ENCODE assay signal across 8 mouse cellular contexts in genomic region chr12:21265946-21266783, GRCm38 (mm10). TPM values are rescaled to one million over a fixed set of nuclear protein-coding genes. Genes with fewer than 3 reads are reported as not detected.
DNase-seq lines count a peak whose midpoint lies in the region; ATAC-seq lines count a peak whose summit lies in the region.

No protein-coding gene starts in this region.

- H3K27me3 ChIP-seq in hindbrain, embryonic 10.5 days (ENCODE audit: insufficient read depth, poor library complexity, severe bottlenecking), result no peaks in the 10 kb centered on the region

- H3K4me1 ChIP-seq in hindbrain, embryonic 10.5 days (replicated peaks), result no peaks in the 10 kb centered on the region

- H3K4me3 ChIP-seq in hindbrain, embryonic 10.5 days, result no peak overlapping the region

- ATAC-seq in neutrophil, adult 5-6 weeks (ENCODE audit: extremely low read depth, insufficient number of reproducible peaks, low FRiP score, poor library complexity, severe bottlenecking), result peak; percentile 30; the same call in 1 of the 2 replicates

- DNase-seq in MN1 (ENCODE audit: low spot score), result peak; percentile 77
- peak; percentile 52 for DNase-seq in cerebellum, adult 8-10 months
- DNase-seq in frontal cortex, adult 2 months (ENCODE audit: extremely low spot score in 1 of 2, low spot score in 1 of 2), result peak; percentile 53 to 80
- peak; percentile 51 for DNase-seq in hindbrain, embryonic 10.5 days (ENCODE audit: low spot score)
- peak; percentile 67 for DNase-seq in layer of hippocampus, adult 8-10 months (ENCODE audit: low spot score in 2 of 2)
- peak; percentile 55 to 75 for DNase-seq in lung, adult 18-20 months
- no peak for DNase-seq in c-Kit-positive CD71-positive TER-119-positive erythroid progenitor cells, embryonic 14.5 days (ENCODE audit: low spot score)

- peaks cover 98% of the 10 kb centered on the region for H3K36me3 ChIP-seq in hindbrain, embryonic 10.5 days

- H3K9me3 ChIP-seq in hindbrain, embryonic 10.5 days, result no peaks in the 10 kb centered on the region

- H3K27ac ChIP-seq in hindbrain, embryonic 10.5 days, result no peak overlapping the region

- 78% methylated on average over 14 of the region's 14 CpGs for whole genome bisulfite sequencing in hindbrain, embryonic 10.5 days

RNA-seq across cellular contexts. Expression of gene Cpsf3, which starts 19.0 kb away (rescaled TPM):
- 66.2 and 74.1 TPM in 2 replicates for polyA plus RNA-seq in frontal cortex, adult 2 months (2012; rRNA removed)
- polyA plus RNA-seq in hindbrain, embryonic 10.5 days (2016; fragmentation: Nextera tagmentation; extraction: Ambion mirVana), result 122 and 139 TPM in 2 replicates
- 10 to 100 TPM; 52.5 to 62.6 (median 56.5) TPM for total RNA-seq in layer of hippocampus, adult 8-10 months (2022)
- total RNA-seq in neutrophil, adult 5-6 weeks (2017), result 112 and 118 TPM in 2 replicates

RNA-seq across cellular contexts. Expression of gene Itgb1bp1, which starts 19.9 kb away (rescaled TPM):
- polyA plus RNA-seq in frontal cortex, adult 2 months (2012; rRNA removed), result 27.2 and 29.5 TPM in 2 replicates
- polyA plus RNA-seq in hindbrain, embryonic 10.5 days (2016; fragmentation: Nextera tagmentation; extraction: Ambion mirVana), result 44.0 and 45.7 TPM in 2 replicates
- 10 to 100 TPM; 39.6 to 47.6 (median 42.3) TPM for total RNA-seq in layer of hippocampus, adult 8-10 months (2022)
- total RNA-seq in neutrophil, adult 5-6 weeks (2017), result 41.5 and 53.4 TPM in 2 replicates

RNA-seq across cellular contexts. Expression of gene Iah1, which starts 50.0 kb away (rescaled TPM):
- polyA plus RNA-seq in frontal cortex, adult 2 months (2012; rRNA removed), result 22.8 and 25.2 TPM in 2 replicates
- polyA plus RNA-seq in hindbrain, embryonic 10.5 days (2016; fragmentation: Nextera tagmentation; extraction: Ambion mirVana), result 45.4 and 48.6 TPM in 2 replicates
- total RNA-seq in layer of hippocampus, adult 8-10 months (2022), result 10 to 100 TPM; 13.2 to 17.0 (median 14.0) TPM
- total RNA-seq in neutrophil, adult 5-6 weeks (2017), result 23.6 and 27.0 TPM in 2 replicates
